Mouse (Mus musculus) liver, embryonic 15.5 days (tissue): ENCODE results near the gene Aup1. TPM values are rescaled to one million over a fixed set of nuclear protein-coding genes. Genes with fewer than 3 reads are reported as not detected.

Source experiments
- ATAC-seq: fragments of 200-750 bp; cut with Nextera tagmentation; 2 replicates; pipeline ENCODE4 v1.8.0; 2017; ENCODE audit warnings: moderate number of reproducible peaks, mild to moderate bottlenecking, moderate library complexity; ENCODE audit not compliant: insufficient read depth
- H3K27ac ChIP-seq: fragments of 300-500 bp; sonication (generic); replicated peaks from 2 replicates; pipeline ENCODE4 v1.5.1; 2015; ENCODE audit warnings: mild to moderate bottlenecking, inconsistent platforms
- H3K27me3 ChIP-seq: fragments of 300-500 bp; sonication (generic); 2 replicates; pipeline ENCODE4 v1.6.1; 2015; ENCODE audit warnings: mild to moderate bottlenecking, inconsistent platforms
- H3K36me3 ChIP-seq: fragments of 300-500 bp; sonication (generic); replicated peaks from 2 replicates; pipeline ENCODE4 v1.6.1; 2015; ENCODE audit warnings: moderate library complexity, mild to moderate bottlenecking, inconsistent platforms
- H3K4me1 ChIP-seq: fragments of 300-500 bp; sonication (generic); replicated peaks from 2 replicates; pipeline ENCODE4 v1.6.1; 2015; ENCODE audit warnings: inconsistent platforms
- H3K4me2 ChIP-seq: fragments of 300-500 bp; sonication (generic); 2 replicates; pipeline ENCODE4 v1.6.1; 2015; ENCODE audit warnings: moderate library complexity, mild to moderate bottlenecking, inconsistent platforms
- H3K4me3 ChIP-seq: fragments of 300-500 bp; sonication (generic); replicated peaks from 2 replicates; pipeline ENCODE4 v1.5.1; 2015; ENCODE audit warnings: mild to moderate bottlenecking, inconsistent platforms
- H3K9ac ChIP-seq: fragments of 300-500 bp; sonication (generic); 2 replicates; pipeline ENCODE4 v1.6.1; 2015; ENCODE audit warnings: moderate library complexity, mild to moderate bottlenecking, inconsistent platforms
- H3K9me3 ChIP-seq: fragments of 300-500 bp; sonication (generic); replicated peaks from 2 replicates; pipeline ENCODE4 v1.6.1; 2016; ENCODE audit warnings: inconsistent platforms
- WGBS: fragments of 180-500 bp; shearing (Covaris S2); methylation state at CpG from one replicate; pipeline ENCODE4 v1.1.7; 2015; ENCODE audit warnings: mixed read lengths; ENCODE audit not compliant: insufficient replicate concordance; 5-methylcytosine and 5-hydroxymethylcytosine counted together
- polyA plus RNA-seq: library from polyadenylated mRNA; unstranded; fragments of >200 nt; fragmentation: Nextera tagmentation; extraction: Ambion mirVana; gene quantifications from 2 replicates; pipeline ENCODE4 v1.2.1, GENCODE M21; 2015

Gene Aup1
- polyA plus RNA-seq, 1 experiment from 2014 or later: 189 TPM

GRCm38 (mm10) chr6:83069488-83070246 is 15.3 kb downstream of the Aup1 start:
- no peak for ATAC-seq
- no peaks in the 10 kb centered on the region for H3K36me3 ChIP-seq
- H3K27me3 ChIP-seq: peaks cover 100% of the 10 kb centered on the region
- H3K27ac ChIP-seq: no peak overlapping the region
- H3K4me1 ChIP-seq: peaks cover 32% of the 10 kb centered on the region
- H3K4me2 ChIP-seq: peak overlapping the region; percentile 54
- no peaks in the 10 kb centered on the region for H3K9me3 ChIP-seq
- no peak overlapping the region for H3K9ac ChIP-seq
- 2% methylated on average over 69 of the region's 69 CpGs for WGBS
- H3K4me3 ChIP-seq: peak overlapping the region; percentile 32

- H3K9me3 ChIP-seq: no peaks in the 10 kb centered on the region
- peaks cover 32% of the 10 kb centered on the region for H3K4me1 ChIP-seq
- peak within 1 kb of the TSS; percentile 54 for H3K4me2 ChIP-seq
- H3K9ac ChIP-seq: no peak within 1 kb of the TSS
- peak within 1 kb of the TSS; percentile 32 for H3K4me3 ChIP-seq
- WGBS: 4% methylated on average over 10 of the region's 10 CpGs
- H3K36me3 ChIP-seq: no peaks in the 10 kb centered on the region
- peaks cover 100% of the 10 kb centered on the region for H3K27me3 ChIP-seq
- H3K27ac ChIP-seq: no peak within 1 kb of the TSS
- no peak for ATAC-seq
Observed at GRCm38 (mm10) chr6:83070247-83070310, 15.8 kb downstream of the Aup1 start, which contains the start of gene Tlx2. Gene Tlx2, minus strand, starts transcription at chr6:83070293.

- Histone ChIP-seq H3K9ac (no peak overlapping the region), H3K4me1 (peaks cover 32% of the 10 kb centered on the region), H3K4me3 (peak overlapping the region; percentile 18; the same call in 1 of the 2 replicates), H3K36me3 (no peaks in the 10 kb centered on the region), H3K27ac (no peak overlapping the region), H3K4me2 (peak overlapping the region; percentile 27), H3K27me3 (peaks cover 100% of the 10 kb centered on the region), H3K9me3 (no peaks in the 10 kb centered on the region)
- WGBS: 2% methylated on average over 56 of the region's 58 CpGs
- no peak for ATAC-seq
Observed at GRCm38 (mm10) chr6:83070311-83071219, 16.2 kb downstream of the Aup1 start.

GRCm38 (mm10) chr6:83071220-83071619 is 16.9 kb downstream of the Aup1 start:
- 2% methylated on average over 24 of the region's 24 CpGs for WGBS
- Histone ChIP-seq H3K27ac (no peak overlapping the region), H3K9me3 (no peaks in the 10 kb centered on the region), H3K27me3 (peaks cover 100% of the 10 kb centered on the region), H3K36me3 (no peaks in the 10 kb centered on the region), H3K9ac (no peak overlapping the region), H3K4me1 (peaks cover 32% of the 10 kb centered on the region), H3K4me3 (peak overlapping the region; percentile 14; the same call in 1 of the 2 replicates), H3K4me2 (peak overlapping the region; percentile 25)
- no peak for ATAC-seq

GRCm38 (mm10) chr6:83074979-83075378 is 20.7 kb downstream of the Aup1 start:
- H3K36me3 ChIP-seq: peaks cover 6% of the 10 kb centered on the region
- ATAC-seq: no peak
- no peak overlapping the region for H3K4me3 ChIP-seq
- 19% methylated on average over 2 of the region's 2 CpGs for WGBS
- H3K27ac ChIP-seq: no peak overlapping the region
- no peak overlapping the region for H3K4me2 ChIP-seq
- peaks cover 38% of the 10 kb centered on the region for H3K4me1 ChIP-seq
- H3K9ac ChIP-seq: no peak overlapping the region
- no peaks in the 10 kb centered on the region for H3K9me3 ChIP-seq
- H3K27me3 ChIP-seq: peaks cover 77% of the 10 kb centered on the region

DNA sequence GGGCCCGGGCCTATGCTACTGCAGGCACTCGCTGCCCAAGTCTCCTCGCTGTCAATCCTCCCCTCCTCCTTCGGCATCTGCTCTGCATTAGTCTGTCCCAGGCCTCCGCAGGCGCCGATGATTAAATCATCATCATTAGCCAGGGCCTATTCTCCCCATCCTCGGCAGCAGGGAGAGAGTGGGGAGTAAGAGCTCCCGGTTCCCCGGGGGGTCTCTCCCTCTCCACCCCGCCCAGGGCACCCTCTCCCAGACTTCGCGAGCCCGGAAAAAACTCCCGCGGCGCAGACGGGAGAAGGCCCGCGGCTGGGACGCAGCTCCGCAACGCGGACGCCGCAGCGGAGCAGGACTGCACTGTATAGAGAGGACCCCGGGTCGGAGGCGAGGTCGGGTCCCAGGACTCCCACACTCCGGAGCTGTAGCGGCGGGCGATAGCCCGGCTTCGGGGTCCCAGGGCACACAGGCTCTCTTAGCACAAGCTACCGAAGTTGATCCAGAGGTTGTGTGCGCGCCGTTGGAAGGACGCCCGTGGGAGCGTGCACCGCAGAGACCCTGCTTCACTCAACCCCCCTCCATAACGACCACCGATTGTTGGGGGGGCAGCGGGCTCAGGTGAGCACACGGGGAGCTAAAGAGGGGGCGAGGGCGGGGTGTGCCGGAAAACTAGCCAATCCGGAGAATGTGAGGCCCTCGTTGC is 23.5 kb downstream of the Aup1 start, which contains the start of gene Pcgf1:
Gene Pcgf1 (plus strand): TSS at position 240 of the 694 bp plus-strand sequence.
- Histone ChIP-seq H3K36me3 (peaks cover 25% of the 10 kb centered on the region), H3K4me2 (peak within 1 kb of the TSS; percentile 97), H3K4me1 (peaks cover 32% of the 10 kb centered on the region), H3K27ac (peak within 1 kb of the TSS; percentile 88), H3K4me3 (peak within 1 kb of the TSS; percentile 79), H3K9me3 (no peaks in the 10 kb centered on the region), H3K27me3 (peaks cover 56% of the 10 kb centered on the region), H3K9ac (peak within 1 kb of the TSS; percentile 78)
- WGBS: under 1% methylated on average over 54 of the region's 54 CpGs
- ATAC-seq: peak; percentile 41

GRCm38 (mm10) chr6:83078324-83078858 is 24.1 kb downstream of the Aup1 start:
- Histone ChIP-seq H3K27me3 (peaks cover 56% of the 10 kb centered on the region), H3K4me2 (peak overlapping the region; percentile 97)
- peak; percentile 90 for ATAC-seq

DNA sequence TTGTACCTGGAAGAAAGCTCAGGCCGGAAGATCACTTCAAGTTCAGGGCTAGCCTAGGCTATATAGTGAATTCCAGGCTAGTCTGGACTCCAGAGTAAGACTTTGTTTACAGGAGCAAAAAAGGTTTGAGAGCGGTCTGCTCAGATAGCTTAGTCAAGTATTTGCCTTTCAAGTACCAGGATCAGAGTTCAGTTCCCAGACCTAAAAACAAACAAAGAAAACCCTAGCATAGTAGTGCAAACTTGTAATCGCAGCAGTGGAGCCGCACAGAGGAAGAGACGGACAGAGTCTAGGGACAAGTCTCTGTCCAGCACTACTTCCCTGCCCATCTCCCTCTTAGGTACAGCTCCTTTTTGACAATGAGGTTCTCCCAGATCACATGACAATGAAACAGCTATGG is 25.9 kb downstream of the Aup1 start:
- H3K4me1 ChIP-seq: peaks cover 32% of the 10 kb centered on the region
- peaks cover 56% of the 10 kb centered on the region for H3K27me3 ChIP-seq
- H3K4me3 ChIP-seq: no peak overlapping the region
- WGBS: 91% methylated on average over 5 of the region's 5 CpGs
- no peak overlapping the region for H3K4me2 ChIP-seq
- no peak for ATAC-seq
- no peak overlapping the region for H3K27ac ChIP-seq
- no peak overlapping the region for H3K9ac ChIP-seq
- no peaks in the 10 kb centered on the region for H3K9me3 ChIP-seq
- H3K36me3 ChIP-seq: peaks cover 25% of the 10 kb centered on the region

More at GRCm38 (mm10) chr6:83078324-83078858, 24.1 kb downstream of the Aup1 start:
- no peaks in the 10 kb centered on the region for H3K9me3 ChIP-seq
- H3K27ac ChIP-seq: peak overlapping the region; percentile 88
- peak overlapping the region; percentile 78 for H3K9ac ChIP-seq
- H3K4me1 ChIP-seq: peaks cover 32% of the 10 kb centered on the region
- H3K4me3 ChIP-seq: peak overlapping the region; percentile 79
- H3K36me3 ChIP-seq: peaks cover 25% of the 10 kb centered on the region
- under 1% methylated on average over 46 of the region's 46 CpGs for WGBS

DNA sequence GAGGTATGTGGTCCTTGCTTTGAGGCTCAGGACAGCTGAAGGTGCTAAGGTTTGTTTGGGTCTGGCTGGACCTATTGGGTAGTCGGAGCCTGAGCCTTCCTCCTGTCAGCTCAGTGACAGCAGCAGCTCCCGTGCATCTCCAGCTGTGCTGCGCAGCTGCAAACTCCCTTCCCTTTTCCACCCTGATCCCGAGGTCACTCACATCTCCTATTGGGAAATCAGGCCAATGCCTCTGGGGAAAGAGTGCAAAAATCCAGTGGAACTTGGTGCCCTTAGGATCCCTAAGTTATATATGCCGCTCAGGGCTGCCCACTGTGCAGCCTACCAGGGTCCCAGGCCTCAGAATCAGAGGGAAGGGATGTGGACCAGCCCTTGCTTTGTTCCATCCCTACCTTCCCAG is 29.2 kb downstream of the Aup1 start:
- no peak overlapping the region for H3K9ac ChIP-seq
- H3K27ac ChIP-seq: no peak overlapping the region
- peaks cover 34% of the 10 kb centered on the region for H3K4me1 ChIP-seq
- peaks cover 25% of the 10 kb centered on the region for H3K36me3 ChIP-seq
- H3K4me2 ChIP-seq: no peak overlapping the region
- 39% methylated on average over 5 of the region's 5 CpGs for WGBS
- no peak overlapping the region for H3K4me3 ChIP-seq
- no peaks in the 10 kb centered on the region for H3K9me3 ChIP-seq
- no peak for ATAC-seq
- peaks cover 64% of the 10 kb centered on the region for H3K27me3 ChIP-seq

DNA sequence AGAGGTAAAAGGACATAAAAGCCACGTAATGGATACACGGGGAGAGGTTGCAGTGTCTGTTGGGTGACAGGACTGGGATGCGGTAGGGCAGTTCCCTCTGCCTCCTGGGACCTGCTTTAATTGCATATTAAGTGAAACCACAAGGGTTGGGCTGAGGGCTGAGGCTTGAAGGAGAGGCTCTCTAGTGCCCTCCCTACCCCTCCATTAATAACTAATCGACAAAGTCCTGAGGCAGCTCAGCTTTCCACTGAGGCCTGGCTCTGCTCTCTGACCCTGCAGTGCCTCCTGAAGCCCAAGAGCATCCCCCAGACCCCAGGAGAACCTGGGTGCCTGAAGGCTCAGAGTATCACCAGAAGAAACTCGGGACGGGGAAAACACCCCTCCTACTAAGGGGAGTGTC is 30.2 kb downstream of the Aup1 start:
- ATAC-seq: no peak
- Histone ChIP-seq H3K4me3 (no peak overlapping the region), H3K4me1 (peaks cover 24% of the 10 kb centered on the region), H3K27ac (no peak overlapping the region), H3K4me2 (no peak overlapping the region), H3K36me3 (peaks cover 24% of the 10 kb centered on the region), H3K9me3 (no peaks in the 10 kb centered on the region), H3K9ac (no peak overlapping the region), H3K27me3 (peaks cover 74% of the 10 kb centered on the region)
- 18% methylated on average over 6 of the region's 6 CpGs for WGBS
